Mouse (Mus musculus) midbrain, postnatal 0 days (tissue): Measurements from ENCODE around the gene Tbxas1. TPM values are rescaled to one million over a fixed set of nuclear protein-coding genes. Genes with fewer than 3 reads are reported as not detected.

ENCODE experiments used
- ATAC-seq: fragments of 200-750 bp; cut with Nextera tagmentation; 2 replicates; pipeline ENCODE4 v1.8.0; 2017; ENCODE audit warnings: moderate number of reproducible peaks, mild to moderate bottlenecking, moderate TSS enrichment, moderate library complexity; ENCODE audit not compliant: low FRiP score
- DNase-seq: peaks from one replicate; pipeline ENCODE4 v3.0.0-alpha.2; 2015; ENCODE audit warnings: low spot score
- H3K27ac ChIP-seq: fragments of 300-500 bp; sonication (generic); 2 replicates; pipeline ENCODE4 v1.5.1; 2014; ENCODE audit warnings: low read depth, mild to moderate bottlenecking, low read length, mixed read lengths
- H3K27me3 ChIP-seq: fragments of 300-500 bp; sonication (generic); 2 replicates; pipeline ENCODE4 v1.6.1; 2014; ENCODE audit warnings: low read length, control low read depth, mixed read lengths; ENCODE audit not compliant: insufficient read depth
- H3K36me3 ChIP-seq: fragments of 300-500 bp; sonication (generic); 2 replicates; pipeline ENCODE4 v1.6.1; 2014; ENCODE audit warnings: low read length, control low read depth, mixed read lengths; ENCODE audit not compliant: insufficient read depth
- H3K4me1 ChIP-seq: fragments of 300-500 bp; sonication (generic); 2 replicates; pipeline ENCODE4 v1.6.1; 2014; ENCODE audit warnings: mild to moderate bottlenecking, control low read depth, antibody characterized with exemption, low read length, mixed read lengths; ENCODE audit not compliant: insufficient read depth
- H3K4me2 ChIP-seq: fragments of 300-500 bp; sonication (generic); 2 replicates; pipeline ENCODE4 v1.6.1; 2014; ENCODE audit warnings: low read depth, mild to moderate bottlenecking, low read length, mixed read lengths; ENCODE audit not compliant: poor library complexity, severe bottlenecking
- H3K4me3 ChIP-seq: fragments of 300-500 bp; sonication (generic); 2 replicates; pipeline ENCODE4 v1.5.1; 2014; ENCODE audit warnings: low read depth, mild to moderate bottlenecking, low read length, moderate library complexity
- H3K9ac ChIP-seq: fragments of 300-500 bp; sonication (generic); replicated peaks from 2 replicates; pipeline ENCODE4 v1.6.1; 2014; ENCODE audit warnings: mild to moderate bottlenecking, low read length, moderate library complexity, mixed read lengths; ENCODE audit not compliant: poor library complexity, severe bottlenecking
- H3K9me3 ChIP-seq: fragments of 300-500 bp; sonication (generic); 2 replicates; pipeline ENCODE4 v1.6.1; 2016; ENCODE audit warnings: low read length, control low read depth
- CTCF ChIP-seq: IDR thresholded peaks from 2 replicates; pipeline ENCODE4 v1.5.1; 2016; ENCODE audit warnings: antibody characterized with exemption, mild to moderate bottlenecking
- WGBS: fragments of 180-500 bp; shearing (Covaris S2); extraction: QIAGEN DNeasy Blood & Tissue Kit; methylation state at CpG from one replicate; pipeline ENCODE4 v1.1.7; 2014; 5-methylcytosine and 5-hydroxymethylcytosine counted together
- polyA plus RNA-seq: library from polyadenylated mRNA; unstranded; fragments of >200 nt; fragmentation: Nextera tagmentation; extraction: Ambion mirVana; gene quantifications from 2 replicates; pipeline ENCODE4 v1.2.1, GENCODE M21; 2015
- total RNA-seq: library from RNA; depleted of rRNA; stranded (reverse); fragments of >200 nt; gene quantifications from 2 replicates; pipeline ENCODE4 v1.2.3, GENCODE M21; 2014

Gene Tbxas1
- total and polyA plus RNA-seq, 2 experiments from 2014 or later, result 1.4 to 3.1 TPM

GRCm38 (mm10) chr6:38922517-38922916 lies 47.3 kb downstream of the Tbxas1 start:
- WGBS, result 51% methylated on average over 2 of the region's 2 CpGs
- DNase-seq (peak; percentile 53), ATAC-seq (no peak)
- Histone ChIP-seq H3K4me1 (no peaks in the 10 kb centered on the region; the same call in 1 of the 2 replicates), H3K4me2 (no peak overlapping the region), H3K27me3 (no peaks in the 10 kb centered on the region), H3K9ac (no peak overlapping the region), H3K36me3 (no peaks in the 10 kb centered on the region), H3K27ac (no peak overlapping the region), H3K9me3 (no peaks in the 10 kb centered on the region), H3K4me3 (no peak overlapping the region)
- TF ChIP-seq CTCF, result no peak

- TF ChIP-seq CTCF, result no peak
These were observed 48.2 kb downstream of the Tbxas1 start for GRCm38 (mm10) chr6:38923450-38923849.

GRCm38 (mm10) chr6:38923870-38924817 lies 48.9 kb downstream of the Tbxas1 start:
- DNase-seq (no peak), ATAC-seq (no peak)
- WGBS, result 93% methylated on average over 18 of the region's 18 CpGs
- H3K4me2 ChIP-seq, result no peak overlapping the region
- H3K4me1 ChIP-seq, result no peaks in the 10 kb centered on the region; the same call in 1 of the 2 replicates
- H3K9ac ChIP-seq, result no peak overlapping the region
- no peak for TF ChIP-seq CTCF
- no peaks in the 10 kb centered on the region for H3K27me3 ChIP-seq
- H3K9me3 ChIP-seq, result no peaks in the 10 kb centered on the region
- no peak overlapping the region for H3K4me3 ChIP-seq
- H3K36me3 ChIP-seq, result no peaks in the 10 kb centered on the region
- no peak overlapping the region for H3K27ac ChIP-seq

More at GRCm38 (mm10) chr6:38923450-38923849, 48.2 kb downstream of the Tbxas1 start:
- Histone ChIP-seq H3K4me1 (no peaks in the 10 kb centered on the region; the same call in 1 of the 2 replicates), H3K9me3 (no peaks in the 10 kb centered on the region), H3K27ac (no peak overlapping the region), H3K4me3 (no peak overlapping the region), H3K4me2 (no peak overlapping the region), H3K36me3 (no peaks in the 10 kb centered on the region), H3K27me3 (no peaks in the 10 kb centered on the region), H3K9ac (no peak overlapping the region)
- no peak for DNase-seq
- WGBS, result 87% methylated on average over 4 of the region's 4 CpGs
- no peak for ATAC-seq

GRCm38 (mm10) chr6:38925719-38926118 lies 50.5 kb downstream of the Tbxas1 start:
- Histone ChIP-seq H3K4me3 (no peak overlapping the region), H3K36me3 (no peaks in the 10 kb centered on the region), H3K27ac (no peak overlapping the region), H3K4me2 (no peak overlapping the region), H3K9me3 (no peaks in the 10 kb centered on the region), H3K9ac (no peak overlapping the region), H3K27me3 (no peaks in the 10 kb centered on the region), H3K4me1 (no peaks in the 10 kb centered on the region; the same call in 1 of the 2 replicates)
- ATAC-seq (no peak), DNase-seq (no peak)
- 53% methylated on average over 7 of the region's 7 CpGs for WGBS
- TF ChIP-seq CTCF, result peak; percentile 55

GRCm38 (mm10) chr6:38926135-38926962 lies 51.1 kb downstream of the Tbxas1 start:
- WGBS, result 51% methylated on average over 28 of the region's 28 CpGs
- H3K27me3 ChIP-seq, result no peaks in the 10 kb centered on the region
- no peak overlapping the region for H3K4me3 ChIP-seq
- H3K36me3 ChIP-seq, result no peaks in the 10 kb centered on the region
- no peaks in the 10 kb centered on the region; the same call in 1 of the 2 replicates for H3K4me1 ChIP-seq
- ATAC-seq, result peak; percentile 56; the same call in 1 of the 2 replicates
- peak; percentile 44 for DNase-seq
- H3K27ac ChIP-seq, result no peak overlapping the region
- H3K4me2 ChIP-seq, result no peak overlapping the region
- H3K9me3 ChIP-seq, result no peaks in the 10 kb centered on the region; the same call in 1 of the 2 replicates
- H3K9ac ChIP-seq, result no peak overlapping the region
- no peak for TF ChIP-seq CTCF
